Mouse (Mus musculus) heart, adult 2 months (tissue): ENCODE data around the gene Rab3il1. TPM values are rescaled to one million over a fixed set of nuclear protein-coding genes. Genes with fewer than 3 reads are reported as not detected.

Experiments
- DNase-seq, 2 experiments: peaks; one replicate each; pipeline ENCODE4 v3.0.0; 2021
- H3K27ac ChIP-seq: fragments of 200-600 bp; 2 replicates; pipeline ENCODE4 v1.8.1; 2022
- H3K27me3 ChIP-seq: fragments of 200-500 bp; 2 replicates; pipeline ENCODE4 v1.6.1; 2012; ENCODE audit warnings: mild to moderate bottlenecking, low read length, inconsistent platforms, mixed read lengths; ENCODE audit not compliant: control insufficient read depth, insufficient read depth
- H3K36me3 ChIP-seq: fragments of 200-500 bp; 2 replicates; pipeline ENCODE4 v1.6.1; 2012; ENCODE audit warnings: low read length, inconsistent platforms; ENCODE audit not compliant: control insufficient read depth, insufficient read depth
- H3K4me1 ChIP-seq: fragments of 200-500 bp; 2 replicates; pipeline ENCODE4 v1.6.1; 2011; ENCODE audit warnings: low read length; ENCODE audit not compliant: control insufficient read depth, insufficient read depth
- H3K4me3 ChIP-seq: fragments of 200-600 bp; 2 replicates; pipeline ENCODE4 v1.8.1; 2022
- H3K79me2 ChIP-seq: fragments of 200-500 bp; replicated peaks from 2 replicates; pipeline ENCODE4 v1.6.1; 2012; ENCODE audit warnings: mild to moderate bottlenecking, inconsistent platforms, low read length, moderate library complexity, mixed read lengths; ENCODE audit not compliant: control insufficient read depth, insufficient read depth
- H3K9ac ChIP-seq: fragments of 200-500 bp; 2 replicates; pipeline ENCODE4 v1.6.1; 2012; ENCODE audit warnings: low read depth, mild to moderate bottlenecking, control low read depth, inconsistent platforms, low read length, mixed read lengths
- CTCF ChIP-seq: fragments of 200-600 bp; IDR thresholded peaks from 2 replicates; pipeline ENCODE4 v1.8.1; 2022; ENCODE audit warnings: antibody characterized with exemption, mild to moderate bottlenecking, moderate library complexity
- EP300 ChIP-seq: fragments of 200-500 bp; IDR thresholded peaks from 2 replicates; pipeline ENCODE4 v1.6.1; 2011; ENCODE audit warnings: low read depth, low read length, control low read depth; ENCODE audit not compliant: insufficient read depth
- POLR2A ChIP-seq: fragments of 200-500 bp; IDR thresholded peaks from 2 replicates; pipeline ENCODE4 v1.6.1; 2011; ENCODE audit warnings: mild to moderate bottlenecking, low read depth, low read length, control low read depth; ENCODE audit not compliant: insufficient read depth
- WGBS: fragments of 180-500 bp; shearing (Covaris S2); methylation state at CpG from one replicate; pipeline ENCODE4 v1.1.7; 2018; 5-methylcytosine and 5-hydroxymethylcytosine counted together
- intact Hi-C: fragments of 180-260 bp; cut with DNase I; formaldehyde crosslinking; loops from one replicate; pipeline ENCODE4 v1.15.1; 2025
- polyA plus RNA-seq: library from polyadenylated mRNA; depleted of rRNA; stranded (reverse); fragments of >200 nt; gene quantifications from 2 replicates; pipeline ENCODE4 v1.2.3, GENCODE M21; 2012
- total RNA-seq, 2 experiments: library from RNA; stranded (reverse); gene quantifications; 2 replicates each; pipeline ENCODE4 v1.2.3; 2021

Rab3il1 gene
- total and polyA plus RNA-seq, 3 experiments = 5.9 to 11.1 (median 6.5) TPM

- H3K4me1 ChIP-seq = peaks cover 2% of the 10 kb centered on the region
- TF ChIP-seq CTCF (no peak), EP300 (no peak)
- H3K36me3 ChIP-seq = no peaks in the 10 kb centered on the region
- no peak overlapping the region for H3K9ac ChIP-seq
- no peak for DNase-seq
- H3K4me3 ChIP-seq = no peak overlapping the region
- no peak overlapping the region for H3K27ac ChIP-seq
- 68% methylated on average over 26 of the region's 26 CpGs for WGBS
- intact Hi-C loops = no loop called here
- H3K27me3 ChIP-seq = no peaks in the 10 kb centered on the region
- no peaks in the 10 kb centered on the region for H3K79me2 ChIP-seq
Observed at GRCm38 (mm10) chr19:9992011-9992958, 9.2 kb upstream of the Rab3il1 start.

- H3K27me3 ChIP-seq = no peaks in the 10 kb centered on the region
- no peaks in the 10 kb centered on the region for H3K36me3 ChIP-seq
- intact Hi-C loops = no loop called here
- peak; percentile 86 to 90 for DNase-seq
- no peak overlapping the region for H3K4me3 ChIP-seq
- H3K27ac ChIP-seq = no peak overlapping the region
- H3K79me2 ChIP-seq = no peaks in the 10 kb centered on the region
- 10% methylated on average over 17 of the region's 17 CpGs for WGBS
- peaks cover 2% of the 10 kb centered on the region for H3K4me1 ChIP-seq
- no peak overlapping the region for H3K9ac ChIP-seq
- TF ChIP-seq POLR2A = no peak
- TF ChIP-seq CTCF = peak; percentile 92
- peak; percentile 56; the same call in 1 of the 2 replicates for TF ChIP-seq EP300
Observed at GRCm38 (mm10) chr19:9993036-9993656, 8.3 kb upstream of the Rab3il1 start.

GRCm38 (mm10) chr19:9997204-9998062 lies 4.0 kb upstream of the Rab3il1 start:
- Histone ChIP-seq H3K27me3 (no peaks in the 10 kb centered on the region), H3K4me3 (no peak overlapping the region), H3K79me2 (no peaks in the 10 kb centered on the region), H3K4me1 (peaks cover 2% of the 10 kb centered on the region), H3K36me3 (no peaks in the 10 kb centered on the region), H3K9ac (no peak overlapping the region), H3K27ac (no peak overlapping the region)
- TF ChIP-seq EP300 = no peak
- no peak for TF ChIP-seq CTCF
- TF ChIP-seq POLR2A = no peak
- no peak for DNase-seq
- WGBS = 73% methylated on average over 12 of the region's 12 CpGs
- intact Hi-C loops = no loop called here

GRCm38 (mm10) chr19:9998063-9998416 lies 3.4 kb upstream of the Rab3il1 start:
- no peak overlapping the region for H3K9ac ChIP-seq
- intact Hi-C loops = no loop called here
- H3K79me2 ChIP-seq = no peaks in the 10 kb centered on the region
- H3K27ac ChIP-seq = no peak overlapping the region
- no peak for DNase-seq
- no peak overlapping the region for H3K4me3 ChIP-seq
- H3K36me3 ChIP-seq = no peaks in the 10 kb centered on the region
- H3K27me3 ChIP-seq = no peaks in the 10 kb centered on the region
- peaks cover 2% of the 10 kb centered on the region for H3K4me1 ChIP-seq
- TF ChIP-seq POLR2A (no peak), CTCF (no peak), EP300 (no peak)
- WGBS = 78% methylated on average over 2 of the region's 2 CpGs

- intact Hi-C loops = no loop called here
- Histone ChIP-seq H3K79me2 (no peaks in the 10 kb centered on the region), H3K27ac (no peak overlapping the region), H3K4me1 (no peaks in the 10 kb centered on the region), H3K4me3 (no peak overlapping the region), H3K36me3 (no peaks in the 10 kb centered on the region), H3K27me3 (no peaks in the 10 kb centered on the region), H3K9ac (no peak overlapping the region)
- WGBS = 55% methylated on average over 13 of the region's 13 CpGs
- no peak for TF ChIP-seq CTCF
- no peak for TF ChIP-seq POLR2A
- no peak for TF ChIP-seq EP300
- DNase-seq = no peak
Observed at GRCm38 (mm10) chr19:9998736-9999486, 2.6 kb upstream of the Rab3il1 start.
